Mouse (Mus musculus) G1E (cell line): ENCODE measurements around the gene Olfr516. TPM values are rescaled to one million over a fixed set of nuclear protein-coding genes. Genes with fewer than 3 reads are reported as not detected.

Experiments used
- ATAC-seq: 2 replicates; pipeline ENCODE4 v1.8.0; 2016; ENCODE audit warnings: mild to moderate bottlenecking; ENCODE audit not compliant: insufficient number of reproducible peaks, poor library complexity, low FRiP score, severe bottlenecking; ENCODE audit errors: extremely low read depth
- DNase-seq: peaks from one replicate; pipeline ENCODE4 v3.0.0; 2012; ENCODE audit warnings: low spot score
- H3K27me3 ChIP-seq: 2 replicates; pipeline ENCODE4 v1.6.1; 2012; ENCODE audit warnings: mild to moderate bottlenecking, low read length, inconsistent platforms; ENCODE audit not compliant: insufficient read depth
- H3K36me3 ChIP-seq: replicated peaks from 2 replicates; pipeline ENCODE3; 2012; ENCODE audit warnings: mild to moderate bottlenecking, inconsistent platforms
- H3K4me1 ChIP-seq: 2 replicates; pipeline ENCODE4 v1.6.1; 2012; ENCODE audit warnings: low read depth, low read length, inconsistent platforms, mixed read lengths; ENCODE audit not compliant: insufficient read depth
- H3K4me3 ChIP-seq: 2 replicates; pipeline ENCODE4 v1.5.1; 2012; ENCODE audit warnings: low read depth, mild to moderate bottlenecking, inconsistent platforms, low read length, moderate library complexity, mixed read lengths
- H3K9me3 ChIP-seq: replicated peaks from 2 replicates; pipeline ENCODE4 v1.6.1; 2012; ENCODE audit warnings: inconsistent platforms
- CTCF ChIP-seq: IDR thresholded peaks from 2 replicates; pipeline ENCODE4 v1.5.1; 2012; ENCODE audit warnings: low read depth, low read length, inconsistent platforms, mixed read lengths
- GATA1 ChIP-seq: IDR thresholded peaks from 2 replicates; pipeline ENCODE4 v1.6.1; 2012; ENCODE audit warnings: borderline replicate concordance, low read length, inconsistent platforms, mixed read lengths
- GATA2 ChIP-seq: IDR thresholded peaks from 2 replicates; pipeline ENCODE4 v1.6.1; 2012; ENCODE audit warnings: low read depth, low read length, inconsistent platforms, borderline replicate concordance
- POLR2AphosphoS5 ChIP-seq: IDR thresholded peaks from 2 replicates; pipeline ENCODE4 v1.6.1; 2012; ENCODE audit warnings: low read depth, low read length, inconsistent platforms; ENCODE audit not compliant: insufficient replicate concordance
- TAL1 ChIP-seq: conservative IDR thresholded peaks from 2 replicates; pipeline ENCODE4 v1.6.1; 2012; ENCODE audit warnings: low read depth, low read length, inconsistent platforms, mixed read lengths
- polyA plus RNA-seq: library from polyadenylated mRNA; stranded (reverse); fragments of >175 nt; gene quantifications from 2 replicates; pipeline ENCODE4 v1.2.3, GENCODE M21; 2012
- total RNA-seq, 2 experiments: library from RNA; stranded (forward) in 1 of 2; stranded (reverse) in 1 of 2; fragments of 200-1000 nt in 1 of 2; fragments of >200 nt in 1 of 2; fragmentation: Nextera tagmentation in 1 of 2; gene quantifications; 2 replicates each; pipeline ENCODE4 v1.2.3; 2014 to 2017

Gene Olfr516
- total and polyA plus RNA-seq, 3 experiments = 0.05 TPM; not detected in 2

GRCm38 (mm10) chr7:108797205-108797933, 53.0 kb downstream of the Olfr516 start:
- Histone ChIP-seq H3K27me3 (no peaks in the 10 kb centered on the region), H3K4me1 (no peaks in the 10 kb centered on the region), H3K4me3 (no peak overlapping the region), H3K36me3 (no peaks in the 10 kb centered on the region), H3K9me3 (no peaks in the 10 kb centered on the region)
- DNase-seq (no peak), ATAC-seq (no peak)
- no peak for TF ChIP-seq CTCF
- no peak for TF ChIP-seq POLR2AphosphoS5
- no peak for TF ChIP-seq GATA2
- no peak for TF ChIP-seq TAL1
- TF ChIP-seq GATA1 = no peak

Other genes with a start within 250 kb of the Olfr516 start
- gene Olfr506, start 239.7 kb downstream of the Olfr516 start, total RNA-seq (2014; fragmentation: Nextera tagmentation) = not detected in 2 replicates
- gene Olfr506, start 239.7 kb downstream of the Olfr516 start, total RNA-seq (2017) = 0.16 TPM in 1 of 2 replicates, not detected in the other
- gene Olfr506, start 239.7 kb downstream of the Olfr516 start, polyA plus RNA-seq = not detected in 2 replicates
- gene Olfr507, start 228.7 kb downstream of the Olfr516 start, total RNA-seq (2014; fragmentation: Nextera tagmentation) = not detected in 2 replicates
- 0.12 and 0.22 TPM in 2 replicates for gene Olfr507, start 228.7 kb downstream of the Olfr516 start, total RNA-seq (2017)
- not detected in 2 replicates for gene Olfr507, start 228.7 kb downstream of the Olfr516 start, polyA plus RNA-seq
- gene Olfr508, start 220.5 kb downstream of the Olfr516 start, total RNA-seq (2014; fragmentation: Nextera tagmentation) = not detected in 2 replicates
- gene Olfr508, start 220.5 kb downstream of the Olfr516 start, total RNA-seq (2017) = 0.05 and 0.06 TPM in 2 replicates
- gene Olfr508, start 220.5 kb downstream of the Olfr516 start, polyA plus RNA-seq = not detected in 2 replicates
- gene Olfr509, start 198.6 kb downstream of the Olfr516 start, total RNA-seq (2014; fragmentation: Nextera tagmentation) = not detected in 2 replicates
- 0.11 and 0.17 TPM in 2 replicates for gene Olfr509, start 198.6 kb downstream of the Olfr516 start, total RNA-seq (2017)
- not detected in 2 replicates for gene Olfr509, start 198.6 kb downstream of the Olfr516 start, polyA plus RNA-seq
- gene Olfr510, start 184.1 kb downstream of the Olfr516 start, total RNA-seq (2014; fragmentation: Nextera tagmentation) = not detected in 2 replicates
- 0.06 and 0.11 TPM in 2 replicates for gene Olfr510, start 184.1 kb downstream of the Olfr516 start, total RNA-seq (2017)
- not detected in 2 replicates for gene Olfr510, start 184.1 kb downstream of the Olfr516 start, polyA plus RNA-seq
- gene Olfr512, start 137.2 kb downstream of the Olfr516 start, total RNA-seq (2014; fragmentation: Nextera tagmentation) = not detected in 2 replicates
- 0.33 TPM in 1 of 2 replicates, not detected in the other for gene Olfr512, start 137.2 kb downstream of the Olfr516 start, total RNA-seq (2017)
- not detected in 2 replicates for gene Olfr512, start 137.2 kb downstream of the Olfr516 start, polyA plus RNA-seq
- not detected in 2 replicates for gene Olfr513, start 99.6 kb downstream of the Olfr516 start, total RNA-seq (2014; fragmentation: Nextera tagmentation)
- gene Olfr513, start 99.6 kb downstream of the Olfr516 start, total RNA-seq (2017) = not detected in 2 replicates
- gene Olfr513, start 99.6 kb downstream of the Olfr516 start, polyA plus RNA-seq = not detected in 2 replicates
- gene Olfr514, start 24.5 kb downstream of the Olfr516 start, total RNA-seq (2014; fragmentation: Nextera tagmentation) = not detected in 2 replicates
- gene Olfr514, start 24.5 kb downstream of the Olfr516 start, total RNA-seq (2017) = not detected in 2 replicates
- gene Olfr514, start 24.5 kb downstream of the Olfr516 start, polyA plus RNA-seq = not detected in 2 replicates
- gene Olfr517, start 21.9 kb upstream of the Olfr516 start, total RNA-seq (2014; fragmentation: Nextera tagmentation) = not detected in 2 replicates
- gene Olfr517, start 21.9 kb upstream of the Olfr516 start, total RNA-seq (2017) = 0.05 TPM in 1 of 2 replicates, not detected in the other
- not detected in 2 replicates for gene Olfr517, start 21.9 kb upstream of the Olfr516 start, polyA plus RNA-seq
- gene Olfr518, start 34.5 kb upstream of the Olfr516 start, total RNA-seq (2014; fragmentation: Nextera tagmentation) = not detected in 2 replicates
- 0.16 TPM in 1 of 2 replicates, not detected in the other for gene Olfr518, start 34.5 kb upstream of the Olfr516 start, total RNA-seq (2017)
- not detected in 2 replicates for gene Olfr518, start 34.5 kb upstream of the Olfr516 start, polyA plus RNA-seq
- gene Olfr519, start 43.9 kb upstream of the Olfr516 start, total RNA-seq (2014; fragmentation: Nextera tagmentation) = not detected in 2 replicates
- not detected in 2 replicates for gene Olfr519, start 43.9 kb upstream of the Olfr516 start, total RNA-seq (2017)
- not detected in 2 replicates for gene Olfr519, start 43.9 kb upstream of the Olfr516 start, polyA plus RNA-seq
- 4.7 and 5.3 TPM in 2 replicates for gene Nlrp10, start 79.6 kb upstream of the Olfr516 start, total RNA-seq (2014; fragmentation: Nextera tagmentation)
- 6.0 and 8.2 TPM in 2 replicates for gene Nlrp10, start 79.6 kb upstream of the Olfr516 start, total RNA-seq (2017)
- gene Nlrp10, start 79.6 kb upstream of the Olfr516 start, polyA plus RNA-seq = 0.31 and 0.52 TPM in 2 replicates
- 206 and 223 TPM in 2 replicates for gene Eif3f, start 83.9 kb upstream of the Olfr516 start, total RNA-seq (2014; fragmentation: Nextera tagmentation)
- 111 and 137 TPM in 2 replicates for gene Eif3f, start 83.9 kb upstream of the Olfr516 start, total RNA-seq (2017)
- 677 and 1,007 TPM in 2 replicates for gene Eif3f, start 83.9 kb upstream of the Olfr516 start, polyA plus RNA-seq
- 0.75 TPM in 1 of 2 replicates, not detected in the other for gene Tub, start 99.8 kb upstream of the Olfr516 start, total RNA-seq (2014; fragmentation: Nextera tagmentation)
- gene Tub, start 99.8 kb upstream of the Olfr516 start, total RNA-seq (2017) = 0.06 and 0.16 TPM in 2 replicates
- gene Tub, start 99.8 kb upstream of the Olfr516 start, polyA plus RNA-seq = not detected in 2 replicates
- gene Ric3, start 232.8 kb upstream of the Olfr516 start, total RNA-seq (2014; fragmentation: Nextera tagmentation) = 0.68 TPM in 1 of 2 replicates, not detected in the other
- gene Ric3, start 232.8 kb upstream of the Olfr516 start, total RNA-seq (2017) = 0.06 and 0.27 TPM in 2 replicates
- not detected in 2 replicates for gene Ric3, start 232.8 kb upstream of the Olfr516 start, polyA plus RNA-seq